Mouse (Mus musculus) midbrain, embryonic 11.5 days (tissue): ENCODE results near the gene Pogk. TPM values are rescaled to one million over a fixed set of nuclear protein-coding genes. Genes with fewer than 3 reads are reported as not detected.
A peak's percentile ranks its signal among the peaks of the same experiment; 100 is the strongest.

ENCODE experiments used
- ATAC-seq: fragments of 200-750 bp; cut with Nextera tagmentation; 2 replicates; pipeline ENCODE4 v1.8.0; 2017; ENCODE audit warnings: moderate TSS enrichment, moderate library complexity; ENCODE audit not compliant: low FRiP score
- DNase-seq: peaks from one replicate; pipeline ENCODE4 v3.0.0; 2015; ENCODE audit warnings: low spot score; ENCODE audit errors: missing footprints
- H3K27ac ChIP-seq: fragments of 300-500 bp; sonication (generic); 2 replicates; pipeline ENCODE4 v1.5.1; 2014; ENCODE audit warnings: low read depth, low read length
- H3K27me3 ChIP-seq: fragments of 300-500 bp; sonication (generic); 2 replicates; pipeline ENCODE4 v1.6.1; 2014; ENCODE audit warnings: mild to moderate bottlenecking, low read length, moderate library complexity, mixed read lengths; ENCODE audit not compliant: control insufficient read depth, insufficient read depth
- H3K36me3 ChIP-seq: fragments of 300-500 bp; sonication (generic); 2 replicates; pipeline ENCODE4 v1.6.1; 2014; ENCODE audit warnings: mild to moderate bottlenecking, low read length, moderate library complexity, mixed read lengths; ENCODE audit not compliant: control insufficient read depth, insufficient read depth
- H3K4me1 ChIP-seq: fragments of 300-500 bp; sonication (generic); 2 replicates; pipeline ENCODE4 v1.6.1; 2014; ENCODE audit warnings: low read length; ENCODE audit not compliant: control insufficient read depth, insufficient read depth
- H3K4me2 ChIP-seq: fragments of 300-500 bp; sonication (generic); 2 replicates; pipeline ENCODE4 v1.6.1; 2014; ENCODE audit warnings: mild to moderate bottlenecking, moderate library complexity
- H3K4me3 ChIP-seq: fragments of 300-500 bp; sonication (generic); 2 replicates; pipeline ENCODE4 v1.5.1; 2014; ENCODE audit warnings: low read depth, low read length
- H3K9ac ChIP-seq: fragments of 300-500 bp; sonication (generic); 2 replicates; pipeline ENCODE4 v1.6.1; 2014; ENCODE audit warnings: low read length
- H3K9me3 ChIP-seq: fragments of 300-500 bp; sonication (generic); 2 replicates; pipeline ENCODE4 v1.6.1; 2016; ENCODE audit warnings: low read length; ENCODE audit not compliant: control insufficient read depth
- WGBS: fragments of 180-500 bp; shearing (Covaris S2); extraction: QIAGEN DNeasy Blood & Tissue Kit; methylation state at CpG from one replicate; pipeline ENCODE4 v1.1.7; 2014; 5-methylcytosine and 5-hydroxymethylcytosine counted together
- polyA plus RNA-seq: library from polyadenylated mRNA; unstranded; fragments of >200 nt; fragmentation: Nextera tagmentation; extraction: Ambion mirVana; gene quantifications from 2 replicates; pipeline ENCODE4 v1.2.1, GENCODE M21; 2014

Gene Pogk
- polyA plus RNA-seq: 39.8 and 41.6 TPM in 2 replicates

GRCm38 (mm10) chr1:166409701-166410220 lies at the start of gene Pogk:
Gene Pogk (minus strand): TSS chr1:166409863.
- DNase-seq: peak; percentile 98
- peaks cover 11% of the 10 kb centered on the region for H3K4me1 ChIP-seq
- peak within 1 kb of the TSS; percentile 4; the same call in 1 of the 2 replicates for H3K27ac ChIP-seq
- H3K9me3 ChIP-seq: peaks cover 7% of the 10 kb centered on the region
- H3K4me3 ChIP-seq: peak within 1 kb of the TSS; percentile 58
- peak within 1 kb of the TSS; percentile 87 for H3K9ac ChIP-seq
- no peaks in the 10 kb centered on the region for H3K27me3 ChIP-seq
- peaks cover 9% of the 10 kb centered on the region; the same call in 1 of the 2 replicates for H3K36me3 ChIP-seq
- 6% methylated on average over 46 of the region's 49 CpGs for WGBS
- H3K4me2 ChIP-seq: peak within 1 kb of the TSS; percentile 50
- ATAC-seq: peak; percentile 95

DNA sequence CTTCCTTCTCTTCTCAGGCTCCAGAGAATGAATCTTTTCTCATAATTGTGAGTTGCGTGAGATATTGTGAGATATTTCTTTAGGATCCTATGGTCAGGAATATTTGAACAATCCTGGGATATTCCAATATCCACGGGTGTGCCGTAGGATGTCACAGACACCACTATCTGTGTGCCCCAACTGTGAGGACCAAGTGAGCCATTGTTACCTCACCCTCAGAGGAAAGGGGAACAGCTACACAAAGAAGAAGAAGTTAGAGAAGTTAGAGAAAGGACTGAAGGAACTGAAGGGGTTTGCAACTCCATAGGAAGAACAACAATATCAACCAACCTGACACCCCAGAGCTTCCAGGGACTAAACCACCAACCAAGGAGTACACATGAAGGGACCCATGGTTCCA lies 32.3 kb upstream of the Pogk start:
- Histone ChIP-seq H3K27ac (no peak overlapping the region), H3K4me2 (no peak overlapping the region), H3K36me3 (no peaks in the 10 kb centered on the region), H3K4me1 (no peaks in the 10 kb centered on the region), H3K4me3 (no peak overlapping the region), H3K9me3 (no peaks in the 10 kb centered on the region), H3K27me3 (no peaks in the 10 kb centered on the region), H3K9ac (no peak overlapping the region)
- no peak for ATAC-seq
- WGBS: 93% methylated on average over 3 of the region's 3 CpGs
- DNase-seq: no peak

DNA sequence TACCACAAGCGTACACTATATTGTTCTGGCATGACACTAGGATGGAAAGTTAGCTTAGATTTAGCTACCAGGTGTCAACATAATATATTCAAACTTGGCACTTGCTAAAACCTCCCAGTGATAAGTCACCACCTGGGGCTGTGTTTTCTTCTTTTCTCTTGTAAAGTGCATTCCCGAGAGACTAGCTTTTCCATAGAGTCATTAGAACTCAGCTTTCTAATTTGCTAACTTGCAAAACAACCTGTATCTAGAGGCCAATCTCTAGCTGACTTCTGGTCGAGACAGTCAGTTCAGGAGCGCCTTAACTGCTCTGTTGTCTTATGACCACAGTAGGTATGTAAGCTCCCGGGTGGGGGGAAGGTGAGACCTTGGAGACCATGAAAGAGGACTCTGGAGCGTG lies 29.8 kb upstream of the Pogk start:
- Histone ChIP-seq H3K9me3 (no peaks in the 10 kb centered on the region), H3K36me3 (no peaks in the 10 kb centered on the region), H3K9ac (no peak overlapping the region), H3K27ac (no peak overlapping the region), H3K4me1 (no peaks in the 10 kb centered on the region), H3K4me2 (no peak overlapping the region), H3K4me3 (no peak overlapping the region), H3K27me3 (no peaks in the 10 kb centered on the region)
- ATAC-seq: no peak
- WGBS: 74% methylated on average over 6 of the region's 6 CpGs
- no peak for DNase-seq

DNA sequence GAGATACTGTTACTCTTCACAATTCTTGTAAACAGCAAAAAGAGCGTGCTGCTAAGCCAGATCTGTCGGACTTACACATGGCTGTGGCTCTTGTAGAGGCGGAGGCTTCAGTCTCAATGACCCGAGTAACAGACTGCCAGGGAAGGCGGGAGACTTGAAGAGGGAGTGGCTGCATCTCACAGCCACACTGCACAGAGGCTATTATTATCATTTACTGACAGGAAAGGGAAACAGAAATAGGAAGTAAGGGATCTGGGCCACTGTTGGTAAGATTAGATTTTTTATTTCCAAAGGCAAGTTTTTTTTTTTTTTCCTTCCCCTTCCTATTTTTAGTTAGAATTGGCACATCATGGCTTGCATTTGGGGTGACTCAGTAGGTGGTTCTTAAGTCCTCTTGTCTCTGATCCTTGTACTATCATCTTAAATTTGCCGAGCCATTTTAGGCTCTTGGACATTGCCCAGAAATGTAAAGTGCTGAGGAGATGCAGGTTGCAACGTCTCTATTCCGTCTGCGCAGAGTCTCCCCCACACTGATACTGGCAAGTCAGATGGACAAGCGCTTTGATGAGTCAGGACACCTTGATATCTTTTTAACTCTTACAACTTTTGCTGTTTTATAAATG lies 20.3 kb upstream of the Pogk start:
- no peaks in the 10 kb centered on the region for H3K36me3 ChIP-seq
- H3K27me3 ChIP-seq: no peaks in the 10 kb centered on the region
- H3K4me2 ChIP-seq: no peak overlapping the region
- H3K9ac ChIP-seq: no peak overlapping the region
- DNase-seq: no peak
- H3K27ac ChIP-seq: no peak overlapping the region
- no peak overlapping the region for H3K4me3 ChIP-seq
- no peaks in the 10 kb centered on the region for H3K9me3 ChIP-seq
- no peaks in the 10 kb centered on the region for H3K4me1 ChIP-seq
- WGBS: 70% methylated on average over 10 of the region's 10 CpGs
- ATAC-seq: no peak

DNA sequence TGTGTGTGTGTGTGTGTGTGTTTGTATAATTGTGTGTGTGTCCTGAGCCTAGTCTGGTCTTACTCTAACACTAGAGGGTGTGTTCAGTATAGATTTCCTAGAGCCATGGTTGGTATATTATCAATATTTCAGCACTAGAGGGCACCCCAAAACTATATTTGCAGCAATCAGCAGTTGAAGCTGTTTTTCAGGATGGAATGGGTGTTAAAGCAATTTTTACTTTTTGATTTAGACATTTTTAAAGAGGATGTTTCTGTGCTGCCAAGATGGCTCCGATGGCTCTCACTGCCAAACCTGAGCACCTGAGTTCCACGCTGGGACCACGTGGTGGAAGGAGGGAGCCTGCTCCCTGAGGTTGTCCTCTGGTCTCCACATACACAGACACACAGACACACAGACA lies 19.4 kb upstream of the Pogk start:
- ATAC-seq (no peak), DNase-seq (no peak)
- no peaks in the 10 kb centered on the region for H3K27me3 ChIP-seq
- no peaks in the 10 kb centered on the region for H3K4me1 ChIP-seq
- H3K9me3 ChIP-seq: no peaks in the 10 kb centered on the region
- no peak overlapping the region for H3K4me3 ChIP-seq
- H3K9ac ChIP-seq: no peak overlapping the region
- WGBS: 87% methylated on average over 3 of the region's 3 CpGs
- H3K36me3 ChIP-seq: no peaks in the 10 kb centered on the region
- no peak overlapping the region for H3K27ac ChIP-seq
- H3K4me2 ChIP-seq: no peak overlapping the region

- H3K9ac ChIP-seq: no peak overlapping the region
- peaks cover 11% of the 10 kb centered on the region for H3K4me1 ChIP-seq
- ATAC-seq (no peak), DNase-seq (peak; percentile 59)
- no peaks in the 10 kb centered on the region for H3K27me3 ChIP-seq
- no peak overlapping the region for H3K27ac ChIP-seq
- H3K36me3 ChIP-seq: 0 out of 2 replicates have a peak, but pooled peaks cover 2% of the 10 kb centered on the region
- H3K4me2 ChIP-seq: no peak overlapping the region
- H3K4me3 ChIP-seq: no peak overlapping the region
- peaks cover 7% of the 10 kb centered on the region for H3K9me3 ChIP-seq
- 89% methylated on average over 3 of the region's 3 CpGs for WGBS
These were observed 2.6 kb upstream of the Pogk start for GRCm38 (mm10) chr1:166412266-166412665.

DNA sequence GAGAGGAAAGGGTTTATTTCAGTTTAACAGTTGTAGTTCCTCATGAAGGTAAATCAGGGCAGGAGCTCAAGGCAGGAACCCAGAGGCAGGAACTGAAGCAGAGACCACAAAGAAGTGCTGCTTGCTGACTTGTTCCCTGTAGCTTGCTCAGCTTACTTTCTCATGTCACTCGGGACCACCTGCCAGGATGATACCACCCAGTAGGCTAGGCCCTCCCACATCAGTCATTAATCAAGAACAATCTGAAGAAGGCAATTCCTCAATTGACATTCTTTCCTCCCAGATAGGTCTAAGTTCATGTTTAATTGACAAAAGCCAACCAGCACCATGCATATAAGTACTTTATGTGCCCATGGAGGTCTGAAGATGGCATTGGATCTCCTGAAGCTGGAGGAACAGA lies 1.9 kb upstream of the Pogk start:
- ATAC-seq (no peak), DNase-seq (peak; percentile 73)
- Histone ChIP-seq H3K9ac (no peak overlapping the region), H3K4me1 (peaks cover 11% of the 10 kb centered on the region), H3K4me2 (no peak overlapping the region), H3K36me3 (peaks cover 2% of the 10 kb centered on the region; the same call in 1 of the 2 replicates), H3K27ac (no peak overlapping the region), H3K27me3 (no peaks in the 10 kb centered on the region), H3K9me3 (peaks cover 7% of the 10 kb centered on the region), H3K4me3 (no peak overlapping the region)
- WGBS: 88% methylated on average over 1 of the region's 1 CpGs

GRCm38 (mm10) chr1:166409177-166409700 lies 424 bp downstream of the Pogk start:
- Histone ChIP-seq H3K27me3 (no peaks in the 10 kb centered on the region), H3K9me3 (peaks cover 7% of the 10 kb centered on the region), H3K27ac (peak overlapping the region; percentile 4; the same call in 1 of the 2 replicates), H3K4me2 (peak overlapping the region; percentile 50), H3K36me3 (peaks cover 11% of the 10 kb centered on the region; the same call in 1 of the 2 replicates), H3K9ac (peak overlapping the region; percentile 87), H3K4me1 (peaks cover 11% of the 10 kb centered on the region), H3K4me3 (peak overlapping the region; percentile 58)
- DNase-seq: peak; percentile 95
- ATAC-seq: peak; percentile 87
- WGBS: 1% methylated on average over 32 of the region's 45 CpGs

DNA sequence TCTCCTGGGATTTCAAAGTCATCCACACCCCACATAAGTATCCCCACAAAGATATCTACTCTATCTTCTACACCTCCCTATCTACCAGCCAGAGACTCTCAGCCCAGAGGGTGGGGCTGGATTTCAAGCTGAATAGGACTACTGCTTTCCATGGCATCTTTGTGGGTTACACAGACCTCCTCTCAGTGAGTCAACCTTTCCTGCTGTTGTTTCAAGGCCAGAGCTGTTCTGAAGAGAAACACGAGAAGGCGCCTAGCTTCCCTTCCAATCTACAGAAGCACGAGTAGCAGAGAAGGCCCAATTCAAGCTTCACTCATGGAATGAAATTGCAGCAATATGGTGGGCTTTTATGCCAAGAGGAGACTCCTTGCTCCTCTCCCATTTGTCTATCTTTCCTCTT lies 5.8 kb downstream of the Pogk start:
- no peaks in the 10 kb centered on the region for H3K9me3 ChIP-seq
- WGBS: 93% methylated on average over 3 of the region's 3 CpGs
- H3K4me1 ChIP-seq: peaks cover 10% of the 10 kb centered on the region
- H3K4me2 ChIP-seq: no peak overlapping the region
- no peak overlapping the region for H3K27ac ChIP-seq
- peaks cover 29% of the 10 kb centered on the region for H3K36me3 ChIP-seq
- DNase-seq: peak; percentile 8
- no peak for ATAC-seq
- H3K9ac ChIP-seq: no peak overlapping the region
- H3K27me3 ChIP-seq: no peaks in the 10 kb centered on the region
- no peak overlapping the region for H3K4me3 ChIP-seq
